Mouse (Mus musculus): ENCODE results near the gene Pid1.
"Not testable (repeated sequence)": the region's sequence is repeated elsewhere in the genome, so short reads cannot be mapped to it uniquely, and the experiment has no call there.

The Pid1 gene

GRCm38 (mm10) chr1:84357216-84357615 is 6.8 kb downstream of the Pid1 start:
- peak; percentile 58 for DNase-seq

- peak; percentile 96 for DNase-seq
Observed at GRCm38 (mm10) chr1:84350262-84350661, 13.7 kb downstream of the Pid1 start.

GRCm38 (mm10) chr1:84347796-84348476 is 16.0 kb downstream of the Pid1 start:
- DNase-seq: peak; percentile 52

GRCm38 (mm10) chr1:84332797-84333196 is 31.2 kb downstream of the Pid1 start:
- DNase-seq: not testable (repeated sequence)

DNA sequence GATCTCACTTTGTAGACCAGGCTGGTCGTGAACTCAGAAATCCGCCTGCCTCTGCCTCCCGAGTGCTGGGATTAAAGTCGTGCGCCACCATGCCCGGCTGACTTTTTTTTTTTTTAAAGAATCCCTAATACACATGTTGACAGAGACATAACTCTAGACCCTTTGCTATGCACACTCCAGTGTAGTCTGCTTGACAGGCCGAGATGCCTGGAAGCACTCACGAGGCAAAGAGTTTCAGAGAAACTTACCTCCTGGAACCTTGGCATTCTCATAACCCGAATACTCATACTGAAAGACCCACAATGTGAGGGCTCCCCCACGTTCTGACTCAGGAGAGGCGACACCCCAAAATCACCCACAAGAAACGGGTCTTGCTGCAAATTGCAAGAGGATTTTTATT is 32.1 kb downstream of the Pid1 start:
- not testable (repeated sequence) for DNase-seq

DNA sequence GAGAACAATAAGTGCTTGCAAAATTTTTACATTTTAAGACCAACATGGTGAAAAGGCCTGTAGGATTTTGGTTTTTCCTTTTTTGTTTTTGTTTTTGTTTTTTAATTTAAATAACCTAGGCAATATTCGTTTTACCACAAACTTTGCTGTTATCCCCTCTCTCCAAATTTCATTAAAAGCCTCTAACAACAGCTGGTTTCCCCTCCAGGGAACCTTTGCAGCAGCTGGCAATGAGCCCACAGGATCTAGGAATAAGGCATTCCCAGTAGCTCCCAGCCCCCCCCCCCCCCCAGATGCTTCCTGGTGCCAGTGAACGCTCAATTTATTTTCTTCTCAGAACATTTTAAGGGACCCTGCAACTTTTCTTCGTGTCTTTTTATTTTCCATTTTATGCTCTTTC is 38.7 kb downstream of the Pid1 start:
- no peak for DNase-seq

DNA sequence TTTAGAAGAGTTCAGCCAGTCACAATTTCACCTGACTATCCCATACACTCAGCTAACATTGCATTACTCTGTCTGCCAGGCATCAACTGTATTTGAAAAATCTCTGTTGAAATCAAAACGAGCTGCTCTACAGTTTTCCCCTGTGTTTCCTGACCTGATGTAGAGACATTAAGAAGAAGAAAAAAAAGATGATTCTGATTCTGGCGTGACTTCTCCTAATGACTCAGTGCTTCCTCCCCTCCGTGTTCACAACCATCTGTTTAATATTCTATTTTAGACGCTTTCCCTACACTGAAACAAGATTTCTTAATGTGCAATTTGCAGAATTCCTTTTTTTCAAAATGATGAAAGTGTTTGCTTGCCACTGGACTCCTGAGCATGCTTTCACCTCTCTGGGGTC is 42.7 kb downstream of the Pid1 start:
- DNase-seq: no peak

DNA sequence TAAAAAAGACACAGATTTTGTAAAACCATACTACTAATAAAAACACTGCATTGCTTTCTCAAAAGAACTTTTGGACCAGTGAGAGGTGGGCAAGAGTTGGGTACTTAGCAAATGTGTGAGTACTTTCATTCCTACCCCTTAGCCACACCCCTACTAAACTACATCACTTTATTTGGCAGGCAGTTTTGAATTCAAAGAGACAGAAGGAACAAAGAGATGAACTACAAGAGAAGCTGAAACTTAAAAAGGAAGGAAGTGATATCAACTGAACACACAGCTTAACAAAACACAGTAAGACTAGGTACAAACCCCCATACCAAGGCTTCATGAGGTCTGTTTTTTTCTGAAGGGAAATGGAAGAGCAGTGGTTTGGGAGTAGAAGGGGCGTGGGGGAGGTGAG is 45.4 kb downstream of the Pid1 start:
- peak; percentile 52 for DNase-seq

DNA sequence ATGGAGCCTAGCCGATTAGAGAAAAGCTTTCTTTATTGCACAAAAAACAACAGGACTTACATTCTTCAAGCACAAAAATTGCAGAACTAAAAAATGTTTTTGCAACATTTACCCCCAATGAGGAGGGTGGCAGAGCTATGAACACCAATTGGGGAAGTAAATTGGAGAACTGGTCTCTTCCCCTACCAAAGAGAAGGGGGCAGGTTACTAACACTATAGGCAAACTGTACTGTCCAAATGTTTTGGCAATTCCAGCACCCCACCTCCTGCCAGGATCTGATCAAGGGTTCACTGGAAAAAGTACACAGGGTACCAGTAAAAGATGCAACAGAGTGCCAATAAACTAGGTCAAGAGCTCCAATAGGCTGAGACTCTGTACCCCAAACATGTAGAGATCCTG is 46.2 kb downstream of the Pid1 start:
- peak; percentile 85 for DNase-seq

DNA sequence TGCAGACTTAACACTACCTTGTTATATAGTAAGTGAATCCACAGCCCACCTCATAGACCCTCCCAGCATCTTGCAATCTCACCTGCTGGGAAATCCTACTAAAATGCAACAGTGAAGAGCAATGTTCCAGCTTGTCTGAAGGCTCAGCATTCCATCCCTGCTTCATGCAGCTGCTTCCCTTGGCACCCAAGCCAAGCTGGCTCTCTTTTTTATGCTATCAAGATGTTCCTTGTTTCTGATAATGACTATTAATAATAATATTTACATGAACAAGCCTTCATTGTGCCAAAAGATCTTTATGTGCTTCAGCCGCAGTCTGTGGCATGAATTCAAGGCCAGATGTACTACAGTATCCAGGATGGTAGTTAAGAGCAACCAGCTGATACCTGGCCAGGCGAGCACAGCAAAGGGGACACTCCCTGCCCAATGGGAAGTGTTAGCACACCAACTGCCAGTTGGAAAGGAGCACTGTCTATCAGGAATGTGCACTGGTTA is 54.0 kb downstream of the Pid1 start:
- peak; percentile 95 for DNase-seq

DNA sequence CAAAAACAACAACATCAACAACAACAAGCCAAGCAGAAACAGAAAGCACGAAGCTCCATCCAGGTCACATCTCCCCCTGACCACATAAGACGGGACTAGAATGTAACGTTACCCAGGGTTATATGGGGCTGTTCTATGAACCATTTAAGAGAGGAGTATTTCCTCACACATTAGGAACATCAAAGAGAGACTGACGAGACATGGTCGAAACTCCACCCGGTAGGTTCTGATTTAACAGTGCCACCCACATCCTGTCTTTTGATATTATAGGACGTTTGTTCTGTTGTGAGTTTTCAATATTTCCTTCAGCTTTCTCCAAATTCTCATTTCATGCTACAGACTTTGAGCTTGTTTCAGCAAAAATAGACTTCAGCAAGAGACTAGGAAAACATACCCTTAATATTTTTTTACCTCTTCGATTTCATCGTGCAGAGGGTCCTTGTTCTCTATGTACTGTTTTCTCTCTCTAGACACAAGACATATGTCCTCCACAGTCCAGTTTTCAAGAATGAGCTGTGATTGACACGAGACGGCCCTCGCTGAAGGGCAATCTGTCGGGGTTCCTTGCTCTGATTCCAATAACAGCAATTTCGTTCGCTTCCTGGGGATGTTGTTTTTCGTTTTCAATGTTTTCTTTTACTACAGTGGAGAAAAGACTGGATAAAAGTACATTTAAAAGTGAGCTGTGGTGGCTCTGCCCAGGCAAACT is 58.1 kb downstream of the Pid1 start:
- DNase-seq: peak; percentile 78

GRCm38 (mm10) chr1:84302788-84303187 is 61.2 kb downstream of the Pid1 start:
- peak; percentile 96 for DNase-seq

DNA sequence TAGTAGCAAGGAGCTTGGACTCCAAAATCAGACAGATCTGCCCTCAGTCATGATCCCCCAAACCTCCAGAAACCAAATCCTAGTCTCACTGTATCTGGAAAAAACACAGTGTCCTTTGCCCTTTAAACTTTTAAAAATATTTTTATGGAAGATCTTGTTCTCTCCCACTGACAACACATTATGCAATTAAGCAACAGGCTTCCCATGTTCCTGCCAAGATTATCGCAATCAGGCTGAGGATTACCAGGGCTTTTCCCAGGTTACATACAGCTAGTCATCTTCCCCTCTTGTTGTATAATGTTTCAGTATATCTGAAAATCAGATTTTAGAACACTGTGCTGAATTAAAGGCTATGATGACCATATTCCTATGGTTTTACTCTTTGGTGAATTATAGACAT is 64.3 kb downstream of the Pid1 start:
- peak; percentile 92 for DNase-seq

GRCm38 (mm10) chr1:84286682-84287111 is 77.3 kb downstream of the Pid1 start:
- peak; percentile 87 for DNase-seq

GRCm38 (mm10) chr1:84285620-84286019 is 78.4 kb downstream of the Pid1 start:
- peak; percentile 85 for DNase-seq

DNA sequence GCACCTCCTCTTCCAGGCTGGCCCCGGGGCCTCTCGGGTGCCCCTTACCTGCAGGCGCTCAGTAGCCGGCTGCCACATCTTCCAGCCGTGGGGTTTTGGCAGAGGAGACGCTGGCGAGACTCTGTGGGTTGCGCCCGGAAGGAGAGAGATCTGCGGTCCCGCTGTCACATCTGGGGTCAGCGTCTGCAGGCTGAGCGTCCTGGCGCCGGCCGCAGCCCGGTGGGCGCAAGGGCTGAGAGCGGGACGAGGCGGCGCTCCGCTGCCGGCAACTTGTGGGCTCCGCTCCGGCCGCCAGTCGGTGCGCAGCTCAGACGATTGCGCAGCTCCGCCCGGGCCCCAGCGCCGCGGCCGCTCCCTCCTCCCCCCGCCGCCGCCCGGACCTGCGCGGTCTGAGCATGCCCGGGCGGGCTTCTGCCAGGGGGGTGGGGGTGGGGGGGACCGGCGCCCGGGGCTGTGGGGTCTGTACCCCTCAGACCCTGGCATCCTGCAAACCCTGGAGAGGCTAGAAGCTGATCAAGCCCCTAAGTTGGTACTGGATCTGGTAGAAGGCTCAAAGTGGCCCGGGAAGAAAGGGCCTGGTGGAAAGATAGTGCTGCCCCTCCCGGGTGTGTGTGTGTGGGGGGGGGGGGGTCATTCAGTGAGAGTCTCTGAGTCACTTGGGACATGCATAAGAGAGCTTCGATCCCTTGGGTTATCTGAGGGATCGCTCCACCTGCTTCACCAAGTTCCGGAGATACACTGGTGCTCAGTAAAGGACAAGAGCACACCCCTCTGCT is 79.5 kb downstream of the Pid1 start:
- peak; percentile 98 for DNase-seq

DNA sequence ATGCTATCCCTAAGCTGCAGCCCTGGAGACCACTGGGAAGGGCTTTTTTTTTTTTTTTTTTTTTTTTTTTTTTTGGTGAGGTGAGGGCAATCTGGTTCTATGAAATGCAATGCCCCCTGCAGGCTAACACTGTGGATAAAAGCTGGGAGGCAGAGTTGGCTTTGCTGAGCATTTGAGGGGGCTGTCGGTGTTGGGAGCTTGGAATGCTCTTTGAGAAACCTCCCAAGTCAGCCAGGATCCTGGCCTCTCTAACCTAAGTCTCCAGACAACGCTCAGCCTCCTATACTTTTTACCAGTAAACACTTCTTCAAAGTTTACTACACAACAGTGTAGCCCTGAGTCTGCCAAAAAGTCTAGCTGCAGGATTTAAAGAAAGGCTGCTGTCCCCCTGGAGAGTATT is 80.9 kb downstream of the Pid1 start:
- DNase-seq: peak; percentile 95

DNA sequence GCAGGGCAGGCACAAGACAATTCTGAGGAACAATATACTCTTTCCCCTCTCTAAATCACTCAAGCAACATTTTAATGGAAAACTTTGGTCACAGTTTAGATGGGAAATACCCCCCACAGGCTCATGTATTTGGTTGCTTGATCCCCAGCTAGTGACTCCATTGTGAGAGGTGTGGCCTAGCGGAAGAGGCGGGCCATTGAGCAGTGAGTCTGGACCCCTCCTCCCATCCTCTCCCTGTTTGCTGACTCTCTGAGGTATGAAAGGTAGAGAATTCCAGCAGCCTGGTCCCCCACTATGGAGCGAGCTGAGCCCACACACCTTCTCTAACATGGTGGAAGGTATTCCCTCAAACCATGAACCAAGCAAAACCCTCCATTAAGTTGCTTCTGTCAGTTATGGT is 83.8 kb downstream of the Pid1 start:
- DNase-seq: peak; percentile 46

- DNase-seq: peak; percentile 76
Observed at GRCm38 (mm10) chr1:84278359-84279255, 85.4 kb downstream of the Pid1 start.

DNA sequence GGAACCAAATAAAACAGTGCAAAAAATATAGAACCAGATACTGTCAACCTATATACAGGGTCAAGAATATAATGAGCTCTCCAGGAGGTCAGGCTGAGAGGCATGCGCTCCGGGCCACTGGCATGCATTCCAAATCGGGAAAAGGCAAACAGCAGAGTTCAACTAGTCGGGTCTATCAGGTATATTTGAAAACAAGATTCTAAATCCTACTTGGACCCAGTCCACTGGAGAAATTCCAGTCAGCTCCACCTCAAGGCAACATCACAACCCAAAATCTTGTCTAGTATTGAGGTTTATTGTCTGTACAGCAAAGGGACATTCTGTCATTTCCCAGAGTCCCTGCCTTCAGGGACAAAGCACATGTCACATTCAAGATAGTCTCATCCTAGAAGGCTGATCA is 91.0 kb downstream of the Pid1 start:
- peak; percentile 37 for DNase-seq

- peak; percentile 94 for DNase-seq
Observed at GRCm38 (mm10) chr1:84271712-84272200, 92.2 kb downstream of the Pid1 start.

DNA sequence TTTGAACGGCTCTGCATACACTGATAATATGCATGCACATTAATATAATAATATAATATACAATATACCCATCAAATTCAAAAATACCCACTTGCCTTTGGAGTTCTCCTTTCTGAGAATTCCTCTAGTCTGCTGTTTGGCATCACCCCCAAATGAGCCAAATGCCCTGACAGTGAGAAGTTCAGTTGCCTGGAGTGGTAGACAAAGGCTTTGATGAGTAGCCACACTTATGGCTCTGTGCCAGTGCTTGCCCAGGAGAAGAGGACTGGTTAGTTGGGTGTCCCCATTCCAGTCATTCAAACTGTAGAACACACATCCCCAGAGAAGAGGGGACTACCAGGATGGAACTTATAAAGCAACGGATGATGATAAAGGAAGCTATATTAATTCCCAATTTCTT is 106.3 kb downstream of the Pid1 start:
- DNase-seq: peak; percentile 80

All from heart, adult 11 months (tissue).